Mouse (Mus musculus): ENCODE measurements around the gene Letm1. TPM values are rescaled to one million over a fixed set of nuclear protein-coding genes. Genes with fewer than 3 reads are reported as not detected.

Letm1 gene
- total RNA-seq, 1 experiment from 2014 or later, result 24.7 TPM

DNA sequence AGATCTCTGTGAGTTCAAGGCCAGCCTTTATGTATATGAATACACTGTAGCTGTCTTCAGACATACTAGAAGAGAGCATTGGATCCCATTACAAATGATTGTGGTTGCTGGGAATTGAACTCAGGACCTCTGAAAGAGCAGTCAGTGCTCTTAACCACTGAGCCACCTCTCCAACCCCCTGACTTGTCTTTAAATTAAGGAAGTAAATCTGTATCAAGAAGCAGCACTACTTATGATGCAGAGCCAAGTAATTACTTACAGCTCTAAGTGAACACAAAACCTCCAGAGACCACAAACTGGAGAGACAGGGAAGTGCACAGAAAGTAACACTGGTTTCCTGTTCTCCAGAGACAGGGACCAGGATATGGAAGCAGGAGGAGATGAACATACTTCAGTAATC is 5.4 kb downstream of the Letm1 start:
- ATAC-seq (ENCODE audit: extremely low read depth, insufficient number of reproducible peaks, low FRiP score, poor library complexity, severe bottlenecking), result no peak

DNA sequence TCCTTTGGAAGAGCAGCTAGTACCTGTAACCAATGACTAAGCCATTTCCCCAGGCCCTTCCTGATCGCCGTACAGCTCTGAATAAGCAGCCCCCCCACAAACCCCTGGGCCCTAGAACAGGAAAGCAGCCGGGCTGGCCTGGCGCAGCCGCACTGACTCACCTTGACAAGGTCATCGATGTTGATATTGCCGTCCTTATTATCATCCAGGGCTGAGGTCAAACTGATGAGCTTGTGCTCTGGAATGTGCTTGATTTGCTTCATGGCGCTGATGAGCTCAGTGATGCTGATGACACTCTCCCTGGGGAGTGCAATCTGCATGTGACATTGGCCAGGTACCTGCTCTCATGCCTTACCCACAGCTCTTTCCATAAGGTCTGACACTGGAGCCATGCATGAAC is 39.1 kb downstream of the Letm1 start:
- no peak for ATAC-seq (ENCODE audit: extremely low read depth, insufficient number of reproducible peaks, low FRiP score, poor library complexity, severe bottlenecking)

DNA sequence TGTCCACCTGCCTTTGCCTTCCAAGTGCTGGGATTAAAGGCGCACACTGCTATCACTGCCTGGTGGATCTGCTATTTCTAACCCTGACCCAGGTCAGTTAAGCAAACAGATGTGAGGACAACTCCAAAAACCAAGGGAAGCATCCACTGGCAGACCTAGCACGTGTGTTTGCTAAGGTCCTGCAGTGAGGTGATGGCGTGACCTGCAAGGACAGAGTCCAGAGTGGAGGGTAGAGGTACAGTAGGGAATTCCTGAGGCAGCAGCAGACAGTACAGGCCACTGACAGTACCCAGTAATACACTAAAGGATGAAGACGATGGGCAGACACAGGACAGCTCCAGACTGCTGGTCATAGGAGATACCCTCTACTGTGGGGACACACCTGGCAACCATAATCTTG is 42.1 kb downstream of the Letm1 start:
- no peak for ATAC-seq (ENCODE audit: extremely low read depth, insufficient number of reproducible peaks, low FRiP score, poor library complexity, severe bottlenecking)

DNA sequence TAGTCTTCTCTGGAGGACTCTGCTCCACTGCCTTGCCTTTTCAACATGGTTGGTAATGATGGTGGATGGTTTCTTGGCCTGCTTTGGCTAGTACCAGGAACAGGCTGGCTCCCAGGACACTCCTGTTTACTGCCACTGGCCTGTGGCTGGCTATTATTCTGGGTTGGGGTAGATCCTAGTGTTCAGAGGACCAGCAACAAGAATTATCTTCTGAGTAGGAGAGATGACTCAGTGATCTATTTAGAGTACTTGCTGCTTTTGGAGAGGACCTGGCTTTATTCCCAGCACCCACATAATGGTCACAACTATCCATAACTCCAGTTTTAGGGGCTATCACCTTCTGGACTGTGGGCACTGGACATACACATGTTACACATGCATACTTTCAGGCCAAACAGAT is 44.3 kb downstream of the Letm1 start:
- ATAC-seq (ENCODE audit: extremely low read depth, insufficient number of reproducible peaks, low FRiP score, poor library complexity, severe bottlenecking), result no peak

DNA sequence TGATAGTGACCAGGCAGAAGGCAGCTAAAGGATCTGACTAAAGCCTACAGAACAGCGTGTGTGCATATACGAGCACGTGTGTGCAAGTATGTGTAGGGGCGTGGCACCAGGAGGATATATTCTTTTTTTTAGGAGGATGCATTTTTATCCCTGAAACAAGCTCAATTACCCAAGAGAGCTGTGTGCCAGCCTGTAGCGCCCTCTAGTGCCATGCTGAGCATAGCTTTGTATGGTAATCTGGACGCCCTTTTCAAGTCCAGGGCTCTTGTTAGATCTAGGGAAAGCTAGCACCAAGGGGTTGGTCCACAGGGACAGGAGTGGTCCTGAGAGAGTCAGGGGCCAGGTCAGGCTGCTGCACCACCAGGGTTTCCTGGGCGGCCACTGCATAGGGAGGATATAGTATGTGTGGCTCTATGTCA is 44.7 kb downstream of the Letm1 start:
- no peak for ATAC-seq (ENCODE audit: extremely low read depth, insufficient number of reproducible peaks, low FRiP score, poor library complexity, severe bottlenecking)

DNA sequence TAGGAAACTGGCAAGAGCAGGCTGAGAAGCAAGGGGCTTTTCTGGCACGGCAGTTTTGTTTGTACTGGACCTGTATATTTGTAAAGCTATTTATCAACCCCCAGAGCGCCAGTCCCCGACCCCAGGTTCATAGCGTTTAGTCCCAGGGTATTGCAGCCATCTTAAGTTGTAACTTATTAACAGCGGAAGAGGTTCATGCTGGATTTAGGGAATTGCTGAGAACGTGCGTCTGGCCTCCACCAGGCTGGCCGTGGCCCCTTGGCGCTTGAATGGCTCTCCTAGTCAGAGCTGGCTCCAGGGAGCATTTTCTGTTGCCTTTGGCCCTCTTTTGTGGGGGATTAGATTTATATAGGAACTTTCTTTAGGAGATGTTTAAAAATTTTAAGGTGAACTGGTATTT is 46.4 kb downstream of the Letm1 start:
- ATAC-seq (ENCODE audit: extremely low read depth, insufficient number of reproducible peaks, low FRiP score, poor library complexity, severe bottlenecking), result no peak

DNA sequence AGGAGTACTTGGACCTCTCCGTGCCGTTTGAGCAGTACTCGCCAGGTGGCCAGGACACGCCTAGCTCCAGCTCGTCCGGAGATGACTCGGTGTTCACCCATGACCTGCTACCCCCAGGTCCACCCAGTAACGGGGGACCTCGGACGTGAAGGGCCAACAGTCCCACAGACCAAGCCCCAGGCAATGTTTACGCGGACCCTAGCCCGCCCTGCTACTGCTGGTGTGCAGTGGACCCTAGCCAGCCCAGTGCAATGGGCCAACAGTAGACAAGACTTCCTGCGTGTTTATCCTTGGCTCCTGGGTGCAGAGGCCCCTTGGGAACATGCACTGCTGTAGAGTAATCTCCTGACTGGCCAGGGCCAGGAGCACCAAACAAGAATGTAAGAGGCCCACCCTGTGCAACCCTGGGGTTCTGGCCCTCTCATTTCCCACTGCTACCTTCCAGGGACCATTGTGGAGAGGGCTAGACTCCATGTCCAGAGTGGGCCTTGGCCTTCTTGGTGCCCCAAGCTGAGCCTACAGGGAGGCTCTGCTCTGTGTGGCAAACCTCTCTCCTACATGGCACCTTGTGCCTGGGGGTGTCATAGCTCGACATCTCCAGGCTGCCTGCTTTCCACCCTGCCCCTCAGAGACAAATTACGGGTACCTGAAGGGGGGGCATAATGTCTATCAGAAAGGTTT is 47.1 kb downstream of the Letm1 start:
- ATAC-seq (ENCODE audit: extremely low read depth, insufficient number of reproducible peaks, low FRiP score, poor library complexity, severe bottlenecking), result no peak

DNA sequence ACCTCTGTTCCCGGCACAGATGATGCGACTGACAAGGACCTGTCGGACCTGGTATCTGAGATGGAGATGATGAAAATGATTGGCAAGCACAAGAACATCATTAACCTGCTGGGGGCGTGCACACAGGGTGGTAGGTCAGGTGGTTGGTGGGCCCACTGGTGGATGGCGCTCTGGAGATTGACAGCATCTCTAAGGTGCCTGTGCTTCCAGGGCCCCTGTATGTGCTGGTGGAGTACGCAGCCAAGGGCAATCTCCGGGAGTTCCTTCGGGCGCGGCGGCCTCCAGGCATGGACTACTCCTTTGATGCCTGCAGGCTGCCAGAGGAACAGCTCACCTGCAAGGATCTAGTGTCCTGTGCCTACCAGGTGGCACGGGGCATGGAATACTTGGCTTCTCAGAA is 48.8 kb downstream of the Letm1 start:
- ATAC-seq (ENCODE audit: extremely low read depth, insufficient number of reproducible peaks, low FRiP score, poor library complexity, severe bottlenecking), result no peak

DNA sequence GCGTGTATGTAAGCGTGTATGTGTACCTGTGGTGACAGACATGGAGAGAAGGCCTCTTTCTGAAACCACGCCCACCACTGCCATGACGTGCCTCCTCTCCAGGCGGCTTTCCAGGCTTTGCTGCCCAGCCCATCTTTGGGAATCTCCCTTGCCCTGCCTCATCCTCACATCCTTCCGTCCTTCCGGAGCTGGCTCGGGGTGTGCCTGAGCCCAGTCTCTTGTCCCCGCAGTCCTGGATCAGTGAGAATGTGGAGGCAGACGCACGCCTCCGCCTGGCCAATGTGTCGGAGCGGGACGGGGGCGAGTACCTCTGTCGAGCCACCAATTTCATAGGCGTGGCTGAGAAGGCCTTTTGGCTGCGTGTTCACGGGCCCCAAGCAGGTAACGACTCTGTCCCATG is 51.6 kb downstream of the Letm1 start:
- ATAC-seq (ENCODE audit: extremely low read depth, insufficient number of reproducible peaks, low FRiP score, poor library complexity, severe bottlenecking), result no peak

DNA sequence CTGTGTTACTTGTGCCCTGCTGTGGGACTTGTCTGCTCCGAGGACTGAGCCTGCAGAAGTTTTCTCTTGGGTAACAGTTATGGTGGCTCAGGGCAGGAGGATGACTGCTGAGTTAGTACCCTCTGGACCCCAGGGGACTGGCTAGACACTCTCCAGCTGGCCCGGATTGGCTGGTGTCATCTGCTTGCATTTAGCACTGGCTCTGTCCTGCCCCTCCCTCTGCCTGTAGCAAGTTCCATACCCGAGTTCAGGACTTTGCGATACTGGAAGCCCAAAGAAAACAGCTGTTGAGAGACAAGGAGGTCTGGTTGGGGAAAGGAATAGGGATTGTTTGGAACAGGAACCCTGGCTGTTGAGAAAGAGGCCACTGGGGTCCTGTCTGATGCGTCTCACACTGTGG is 52.1 kb downstream of the Letm1 start:
- no peak for ATAC-seq (ENCODE audit: extremely low read depth, insufficient number of reproducible peaks, low FRiP score, poor library complexity, severe bottlenecking)

DNA sequence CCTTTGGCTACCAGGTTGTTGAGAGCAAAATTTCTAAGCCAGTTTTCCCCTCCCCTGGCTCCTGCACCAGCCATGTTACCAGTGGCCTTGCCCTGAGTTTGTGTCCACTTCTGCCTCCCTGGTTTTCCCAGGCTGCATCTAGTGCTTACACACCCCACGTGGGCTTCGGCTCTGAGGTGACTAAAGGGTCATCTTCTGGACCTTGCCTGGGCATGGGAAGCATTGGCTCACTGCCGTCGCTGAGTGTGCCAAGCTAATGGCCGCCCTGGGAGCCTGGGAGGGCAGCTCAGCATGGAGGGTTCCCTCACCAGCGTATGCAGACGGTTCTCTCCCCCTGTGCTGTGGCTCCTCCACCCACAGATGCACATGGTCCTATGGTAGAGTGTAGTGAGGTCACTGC is 53.8 kb downstream of the Letm1 start:
- ATAC-seq (ENCODE audit: extremely low read depth, insufficient number of reproducible peaks, low FRiP score, poor library complexity, severe bottlenecking), result no peak

DNA sequence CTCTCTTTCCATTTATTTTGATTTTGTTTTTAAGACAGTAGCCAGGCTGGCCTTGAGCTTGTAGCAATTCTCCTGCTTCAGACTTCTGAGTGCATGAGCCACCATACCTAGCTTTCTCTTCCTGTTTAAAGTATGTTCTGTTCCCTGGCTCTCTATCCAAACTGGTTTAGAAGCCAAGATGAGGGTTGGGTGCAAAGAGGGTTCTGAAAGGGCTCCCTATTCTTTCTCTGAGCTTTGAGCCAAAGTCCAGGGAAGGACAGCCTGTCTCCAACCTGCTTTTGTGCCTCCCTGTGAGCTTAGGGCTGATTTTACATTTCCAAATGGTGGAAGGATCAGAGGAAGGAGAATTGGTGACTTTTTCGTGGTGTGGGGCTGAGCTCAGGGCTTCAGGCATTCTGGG is 55.7 kb downstream of the Letm1 start:
- ATAC-seq (ENCODE audit: extremely low read depth, insufficient number of reproducible peaks, low FRiP score, poor library complexity, severe bottlenecking), result no peak

DNA sequence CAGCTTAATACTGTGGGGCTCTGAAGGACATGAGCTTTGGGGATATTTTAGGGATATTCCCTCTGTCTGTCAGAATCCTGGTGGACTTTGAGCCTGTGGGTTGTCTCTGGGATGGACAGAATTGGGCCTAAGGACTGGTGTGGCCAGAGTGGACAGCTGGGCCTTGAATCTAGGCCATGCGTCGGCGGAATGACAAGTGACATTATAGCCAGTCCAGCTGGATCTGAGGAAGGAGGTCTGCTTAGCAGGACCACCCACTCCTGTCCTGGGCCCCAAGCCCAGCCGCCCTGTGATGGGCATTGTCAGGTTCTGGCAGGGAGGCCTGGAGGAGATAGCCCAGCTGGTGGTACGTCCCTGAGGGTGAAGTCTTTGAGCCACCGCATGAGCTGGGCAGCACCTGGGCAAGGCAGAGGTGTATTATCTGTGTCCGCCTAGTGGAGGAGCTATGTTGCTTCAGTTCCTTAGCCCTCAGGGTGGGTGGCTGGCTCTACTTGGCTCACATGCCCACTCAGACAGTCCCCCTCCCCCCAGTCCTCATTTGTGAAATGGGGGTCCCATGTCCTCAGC is 56.5 kb downstream of the Letm1 start:
- no peak for ATAC-seq (ENCODE audit: extremely low read depth, insufficient number of reproducible peaks, low FRiP score, poor library complexity, severe bottlenecking)

DNA sequence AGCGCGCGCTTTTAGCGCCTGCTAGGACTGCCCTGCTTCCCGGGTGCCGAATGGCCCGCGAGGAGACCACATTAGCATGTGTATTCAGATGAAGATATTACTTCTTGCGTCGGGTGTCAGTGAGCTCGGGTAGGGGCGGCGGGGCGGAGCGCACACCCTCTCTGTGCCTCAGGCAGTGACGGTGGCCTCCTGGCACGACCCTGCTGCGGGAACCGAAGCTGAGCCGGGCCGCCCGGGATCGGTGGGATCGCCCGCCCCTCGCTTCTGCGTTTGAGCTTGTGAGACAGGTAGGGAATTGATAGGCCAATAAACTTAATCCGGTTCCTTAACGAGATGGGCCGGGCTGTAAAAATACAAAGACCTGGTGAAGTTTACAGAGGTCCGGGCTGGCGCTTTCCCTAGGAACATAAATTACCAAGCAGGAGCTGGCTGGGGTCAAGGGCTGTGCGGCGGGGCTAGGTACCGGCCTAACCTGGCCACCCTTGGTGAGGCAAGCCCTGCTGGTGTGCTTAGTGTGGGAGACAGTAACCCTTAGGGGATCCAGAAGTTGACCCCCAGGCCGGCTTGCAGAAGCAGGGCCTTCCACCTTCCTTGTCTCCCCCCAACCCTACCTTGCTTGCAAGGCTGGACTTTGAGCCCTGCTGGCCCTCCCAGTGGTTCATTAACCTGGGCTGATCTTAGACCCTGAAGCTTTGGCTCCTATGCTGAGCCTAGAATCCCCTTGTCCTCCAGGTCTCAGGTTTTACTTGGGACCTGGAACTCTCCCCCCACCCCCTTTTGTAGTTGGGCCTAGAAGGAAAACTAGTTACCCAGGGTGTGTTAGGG is 58.8 kb downstream of the Letm1 start:
- ATAC-seq (ENCODE audit: extremely low read depth, insufficient number of reproducible peaks, low FRiP score, poor library complexity, severe bottlenecking), result no peak

DNA sequence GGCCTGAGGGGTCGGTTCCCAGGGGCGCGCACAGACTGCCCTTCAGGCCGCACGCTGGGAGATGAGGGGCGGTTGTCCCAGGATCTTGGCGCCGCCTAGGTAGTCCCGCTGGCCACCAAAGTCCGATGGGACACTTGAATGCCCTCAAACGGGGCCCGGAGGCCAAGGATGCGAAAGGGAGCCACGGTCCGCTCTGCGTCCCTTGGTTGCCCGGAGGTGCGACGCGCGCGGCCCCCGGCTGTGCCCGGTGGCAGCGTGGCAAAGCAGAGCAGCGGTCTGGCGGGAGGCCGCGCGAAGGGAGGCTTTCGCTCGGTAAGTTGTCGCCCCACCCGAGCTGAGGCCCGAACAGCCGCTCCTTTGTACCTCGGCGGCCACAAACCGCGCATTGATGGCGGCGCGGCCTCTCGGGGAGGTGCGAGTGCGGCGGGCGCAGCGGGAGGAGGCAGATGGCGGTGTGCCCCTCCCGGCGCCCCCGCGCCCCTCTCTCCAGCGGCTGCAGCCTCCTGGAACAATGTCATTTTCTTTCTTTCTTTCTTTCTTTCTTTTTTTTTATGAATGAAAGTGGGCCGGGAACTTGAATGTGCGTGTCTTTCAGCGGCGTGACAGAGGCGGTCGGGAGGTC is 59.5 kb downstream of the Letm1 start:
- ATAC-seq (ENCODE audit: extremely low read depth, insufficient number of reproducible peaks, low FRiP score, poor library complexity, severe bottlenecking), result no peak

DNA sequence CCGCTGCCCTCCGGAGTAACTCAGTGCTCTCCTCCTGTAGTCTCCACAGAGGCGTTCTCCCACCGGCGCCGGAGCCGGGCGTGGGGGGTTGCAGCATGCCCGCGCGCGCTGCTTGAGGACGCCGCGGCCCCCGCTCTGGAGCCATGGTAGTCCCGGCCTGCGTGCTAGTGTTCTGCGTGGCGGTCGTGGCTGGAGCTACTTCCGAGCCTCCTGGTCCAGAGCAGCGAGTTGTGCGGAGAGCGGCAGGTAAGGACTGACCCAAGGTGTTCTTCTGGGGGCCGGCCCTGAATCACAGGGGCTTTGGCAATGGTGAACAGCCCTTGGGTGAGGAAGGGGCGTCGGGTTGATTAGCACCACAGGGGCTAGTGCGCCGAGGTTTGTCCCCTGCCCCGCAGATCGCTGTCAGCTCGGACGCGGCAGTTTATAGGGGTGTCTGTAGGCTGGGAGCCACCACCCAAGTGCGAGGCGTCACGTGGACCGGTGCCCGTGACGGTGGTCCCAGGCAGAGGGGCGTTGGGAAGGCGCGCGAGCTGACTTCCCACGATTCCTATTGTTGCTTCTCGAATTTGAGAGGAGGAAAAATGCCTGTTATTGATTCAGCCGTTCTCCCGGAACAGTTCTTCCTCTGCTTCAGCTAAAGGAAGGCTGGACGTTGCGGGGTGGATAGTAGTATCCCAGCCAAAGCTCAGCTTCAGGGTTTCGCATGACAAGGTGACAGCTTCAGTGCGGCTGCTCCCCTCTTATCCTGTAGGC is 60.2 kb downstream of the Letm1 start:
- ATAC-seq (ENCODE audit: extremely low read depth, insufficient number of reproducible peaks, low FRiP score, poor library complexity, severe bottlenecking), result no peak

DNA sequence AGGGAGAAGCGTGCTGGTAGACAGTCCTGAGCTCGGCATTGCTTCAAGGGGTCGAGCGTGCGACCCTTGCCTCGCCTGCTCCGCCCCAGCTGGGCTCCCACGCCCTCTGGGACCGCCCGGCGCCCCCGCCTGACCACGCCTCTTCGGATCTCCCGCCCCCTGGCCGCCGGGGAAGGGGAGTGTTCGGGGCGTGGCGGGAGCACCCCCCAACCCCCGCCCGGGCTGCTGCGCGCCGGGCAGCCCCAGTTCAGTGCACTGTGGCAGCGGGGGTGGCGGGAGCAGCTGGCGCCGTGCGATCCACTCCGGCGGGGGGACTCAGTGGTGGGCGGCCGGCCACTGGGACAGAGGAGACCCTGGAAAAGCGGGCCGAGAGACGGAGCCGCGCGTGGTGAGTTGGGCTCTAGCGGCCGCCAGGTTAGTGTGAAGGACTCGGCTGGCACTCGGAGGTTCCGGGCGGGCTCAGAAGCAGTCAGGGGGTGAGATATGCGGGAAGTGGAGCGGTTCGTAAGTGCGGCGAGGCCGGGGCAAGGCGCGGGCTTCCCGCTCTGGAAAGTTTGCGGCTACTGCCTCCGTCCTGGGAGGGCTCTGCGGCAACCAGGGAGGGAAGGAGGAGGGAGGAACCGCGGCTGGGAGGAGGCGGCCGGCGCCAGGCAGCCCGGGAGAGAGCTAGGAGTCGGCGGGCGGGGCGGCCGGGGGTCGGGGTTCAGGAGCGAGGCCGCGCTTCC is 60.9 kb downstream of the Letm1 start, which contains the start of gene Fgfr3:
TSS of gene Fgfr3 (plus strand) at position 134 of the 725 bp plus-strand sequence.
- ATAC-seq (ENCODE audit: extremely low read depth, insufficient number of reproducible peaks, low FRiP score, poor library complexity, severe bottlenecking), result no peak

DNA sequence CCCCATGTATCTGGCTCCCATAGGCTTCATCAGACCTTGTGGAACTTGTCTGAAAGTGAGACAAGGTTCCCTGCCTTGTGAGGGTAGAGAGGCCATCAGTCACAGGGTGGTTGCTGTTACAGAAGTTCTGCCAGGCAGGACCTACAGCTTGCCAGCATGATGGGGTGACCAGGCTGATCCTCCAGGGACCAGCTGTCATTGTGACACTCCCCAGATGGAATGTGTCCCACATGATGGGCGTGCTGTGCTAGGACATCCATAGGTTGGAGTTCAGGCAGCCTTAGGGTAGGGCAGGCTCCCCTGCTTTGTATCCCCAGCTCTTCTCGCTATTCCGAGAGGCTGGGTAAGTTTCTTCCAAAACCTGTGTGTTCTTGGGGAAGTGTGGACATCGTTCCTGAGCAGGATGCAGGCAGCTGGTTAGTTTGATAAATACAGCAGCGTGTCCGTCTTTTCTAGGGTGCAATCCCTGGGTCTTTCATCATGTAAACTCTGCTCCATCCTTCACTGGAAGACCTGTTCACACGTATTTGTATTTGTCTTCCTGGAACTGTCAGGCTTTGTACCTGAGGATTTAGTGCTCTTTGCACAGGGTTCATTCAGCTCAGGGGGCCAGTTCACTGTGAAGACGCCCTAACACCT is 61.6 kb downstream of the Letm1 start:
- ATAC-seq (ENCODE audit: extremely low read depth, insufficient number of reproducible peaks, low FRiP score, poor library complexity, severe bottlenecking), result no peak
